Mouse (Mus musculus) granulocyte monocyte progenitor cell, adult 5-6 weeks (primary cell): ENCODE data around the gene Pxt1. TPM values are rescaled to one million over a fixed set of nuclear protein-coding genes. Genes with fewer than 3 reads are reported as not detected.

Experiments used
- ATAC-seq: replicated peaks from 2 replicates; pipeline ENCODE4 v1.8.0; 2016; ENCODE audit warnings: mild to moderate bottlenecking, moderate TSS enrichment, inconsistent platforms; ENCODE audit not compliant: poor library complexity, severe bottlenecking
- total RNA-seq, 2 experiments: library from RNA; stranded (forward) in 1 of 2; stranded (reverse) in 1 of 2; fragments of 200-712, 200-1000 nt in 1 of 2; fragments of >200 nt in 1 of 2; fragmentation: Nextera tagmentation in 1 of 2; gene quantifications; 2 replicates each; pipeline ENCODE4 v1.2.3; 2014 to 2017

The Pxt1 gene
- total RNA-seq, 2 experiments from 2014 or later = not detected

GRCm38 (mm10) chr17:28921086-28921485, 22.6 kb downstream of the Pxt1 start:
- peak; percentile 77 for ATAC-seq

- ATAC-seq = no peak
Observed at GRCm38 (mm10) chr17:28916520-28916919, 27.1 kb downstream of the Pxt1 start.

GRCm38 (mm10) chr17:28915060-28915628, 28.5 kb downstream of the Pxt1 start, which contains the start of gene 4930539E08Rik:
Gene 4930539E08Rik (minus strand): TSS chr17:28915324.
- ATAC-seq = no peak

- ATAC-seq = no peak
Observed at GRCm38 (mm10) chr17:28913940-28914339, 29.7 kb downstream of the Pxt1 start.

GRCm38 (mm10) chr17:28913200-28913599, 30.4 kb downstream of the Pxt1 start:
- no peak for ATAC-seq

- no peak for ATAC-seq
Observed at GRCm38 (mm10) chr17:28910139-28910538, 33.5 kb downstream of the Pxt1 start.

GRCm38 (mm10) chr17:28909252-28909941, 34.2 kb downstream of the Pxt1 start:
- peak; percentile 67 for ATAC-seq

GRCm38 (mm10) chr17:28907959-28908358, 35.7 kb downstream of the Pxt1 start:
- ATAC-seq = no peak

- no peak for ATAC-seq
Observed at GRCm38 (mm10) chr17:28905377-28905916, 38.2 kb downstream of the Pxt1 start.

- ATAC-seq = peak; percentile 41
Observed at GRCm38 (mm10) chr17:28904546-28905376, 38.9 kb downstream of the Pxt1 start.

- ATAC-seq = no peak
Observed at GRCm38 (mm10) chr17:28901559-28901958, 42.1 kb downstream of the Pxt1 start.

GRCm38 (mm10) chr17:28899427-28899826, 44.2 kb downstream of the Pxt1 start:
- no peak for ATAC-seq

- ATAC-seq = no peak
Observed at GRCm38 (mm10) chr17:28898249-28898648, 45.4 kb downstream of the Pxt1 start.

GRCm38 (mm10) chr17:28897817-28898216, 45.8 kb downstream of the Pxt1 start:
- no peak for ATAC-seq

GRCm38 (mm10) chr17:28896095-28896780, 47.4 kb downstream of the Pxt1 start:
- no peak for ATAC-seq

- ATAC-seq = no peak
Observed at GRCm38 (mm10) chr17:28895217-28895875, 48.3 kb downstream of the Pxt1 start.

GRCm38 (mm10) chr17:28894050-28894767, 49.4 kb downstream of the Pxt1 start:
- ATAC-seq = peak; percentile 98

GRCm38 (mm10) chr17:28886266-28886665, 57.4 kb downstream of the Pxt1 start:
- no peak for ATAC-seq

GRCm38 (mm10) chr17:28885231-28885630, 58.4 kb downstream of the Pxt1 start:
- no peak for ATAC-seq
